Mouse (Mus musculus) liver, postnatal 0 days (tissue): ENCODE measurements at regions not wholly inside any gene's neighbourhood (a gene's known extent, or its start where the extent isn't known, plus 50 kb on each side); places are given as distances from the start of the nearest gene placed in this dataset.

Source experiments
- ATAC-seq: fragments of 200-750 bp; cut with Nextera tagmentation; 2 replicates; pipeline ENCODE4 v1.8.0; 2017; ENCODE audit warnings: mild to moderate bottlenecking, moderate library complexity
- DNase-seq: peaks from one replicate; pipeline ENCODE4 v3.0.0-alpha.2; 2016
- H3K27ac ChIP-seq: fragments of 300-500 bp; sonication (generic); 2 replicates; pipeline ENCODE4 v1.5.1; 2014; ENCODE audit warnings: antibody characterized with exemption, moderate library complexity, mild to moderate bottlenecking, low read depth
- H3K27me3 ChIP-seq: fragments of 300-500 bp; sonication (generic); 2 replicates; pipeline ENCODE4 v1.6.1; 2014; ENCODE audit warnings: low read length, control low read depth, mixed read lengths; ENCODE audit not compliant: insufficient read depth
- H3K36me3 ChIP-seq: fragments of 300-500 bp; sonication (generic); replicated peaks from 2 replicates; pipeline ENCODE4 v1.6.1; 2014; ENCODE audit warnings: mild to moderate bottlenecking, control low read depth, low read length, moderate library complexity, mixed read lengths; ENCODE audit not compliant: insufficient read depth
- H3K4me1 ChIP-seq: fragments of 300-500 bp; sonication (generic); 2 replicates; pipeline ENCODE4 v1.6.1; 2014; ENCODE audit warnings: antibody characterized with exemption, mild to moderate bottlenecking, control low read depth; ENCODE audit not compliant: insufficient read depth
- H3K4me2 ChIP-seq: fragments of 300-500 bp; sonication (generic); 2 replicates; pipeline ENCODE4 v1.6.1; 2014; ENCODE audit warnings: low read depth, mild to moderate bottlenecking, low read length, moderate library complexity, mixed read lengths
- H3K4me3 ChIP-seq: fragments of 300-500 bp; sonication (generic); 2 replicates; pipeline ENCODE4 v1.5.1; 2014; ENCODE audit warnings: low read depth, low read length
- H3K9ac ChIP-seq: fragments of 300-500 bp; sonication (generic); replicated peaks from 2 replicates; pipeline ENCODE4 v1.6.1; 2014; ENCODE audit warnings: mild to moderate bottlenecking, moderate library complexity
- H3K9me3 ChIP-seq: fragments of 300-500 bp; sonication (generic); 2 replicates; pipeline ENCODE4 v1.6.1; 2016; ENCODE audit warnings: mild to moderate bottlenecking, control low read depth, low read length, mixed read lengths
- CTCF ChIP-seq: sonication (generic); IDR thresholded peaks from 2 replicates; pipeline ENCODE4 v1.5.1; 2016; ENCODE audit warnings: antibody characterized with exemption, low read depth
- EP300 ChIP-seq: IDR thresholded peaks from 2 replicates; pipeline ENCODE4 v1.6.1; 2016; ENCODE audit warnings: antibody characterized with exemption, low read depth, mild to moderate bottlenecking
- WGBS: fragments of 180-500 bp; shearing (Covaris S2); extraction: QIAGEN DNeasy Blood & Tissue Kit; methylation state at CpG from one replicate; pipeline ENCODE4 v1.1.7; 2014; ENCODE audit not compliant: insufficient replicate concordance; 5-methylcytosine and 5-hydroxymethylcytosine counted together

DNA sequence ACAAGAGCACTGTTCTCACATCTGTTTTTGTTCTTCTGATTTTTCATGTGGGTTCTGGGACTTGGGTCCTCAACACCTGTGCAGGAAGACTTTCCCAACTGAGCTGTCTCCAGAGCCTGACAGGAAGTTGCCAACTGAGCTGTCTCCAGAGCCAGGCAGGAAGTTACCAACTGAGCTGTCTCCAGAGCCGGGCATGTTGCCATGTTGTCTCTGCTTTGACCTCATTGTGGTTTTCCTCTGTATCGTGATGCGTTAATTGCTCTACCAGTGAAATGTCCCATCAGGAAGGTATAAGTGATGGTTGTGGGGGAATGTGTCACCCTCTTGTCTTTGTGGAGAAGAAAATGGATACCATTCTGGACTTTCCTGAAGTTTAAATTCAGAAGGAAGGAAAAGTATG is 54.4 kb upstream of the Olfm4 start:
- 48% methylated on average over 3 of the region's 3 CpGs for WGBS
- TF ChIP-seq CTCF (no peak), EP300 (no peak)
- ATAC-seq (no peak), DNase-seq (no peak)
- Histone ChIP-seq H3K9ac (no peak overlapping the region), H3K4me1 (no peaks in the 10 kb centered on the region), H3K36me3 (no peaks in the 10 kb centered on the region), H3K27ac (no peak overlapping the region), H3K4me2 (no peak overlapping the region), H3K27me3 (no peaks in the 10 kb centered on the region), H3K9me3 (no peaks in the 10 kb centered on the region), H3K4me3 (no peak overlapping the region)

DNA sequence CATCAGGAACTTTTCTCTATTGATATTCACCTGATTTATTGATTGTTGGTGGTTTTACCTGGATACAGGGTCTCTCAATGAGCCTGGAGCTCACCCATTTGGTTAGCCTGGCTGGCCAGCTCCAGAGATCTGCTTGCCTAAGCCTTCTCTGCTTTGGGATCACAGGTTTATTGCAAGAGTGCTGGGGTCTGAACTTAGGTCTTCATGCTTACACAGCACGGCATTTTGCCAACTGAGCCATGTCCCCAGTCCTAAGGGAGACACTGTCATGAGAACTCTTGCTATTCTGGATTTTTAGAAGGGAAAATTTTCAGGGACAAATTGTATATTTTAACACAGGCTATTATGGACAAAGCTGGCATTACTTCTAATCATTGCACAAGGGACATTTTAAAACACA is 56.7 kb upstream of the Olfm4 start:
- ATAC-seq (no peak), DNase-seq (no peak)
- Histone ChIP-seq H3K4me2 (no peak overlapping the region), H3K4me1 (no peaks in the 10 kb centered on the region), H3K27me3 (no peaks in the 10 kb centered on the region), H3K36me3 (no peaks in the 10 kb centered on the region), H3K9ac (no peak overlapping the region), H3K9me3 (no peaks in the 10 kb centered on the region), H3K27ac (no peak overlapping the region), H3K4me3 (no peak overlapping the region)
- 56% methylated on average over 1 of the region's 1 CpGs for WGBS
- TF ChIP-seq CTCF: no peak
- no peak for TF ChIP-seq EP300

DNA sequence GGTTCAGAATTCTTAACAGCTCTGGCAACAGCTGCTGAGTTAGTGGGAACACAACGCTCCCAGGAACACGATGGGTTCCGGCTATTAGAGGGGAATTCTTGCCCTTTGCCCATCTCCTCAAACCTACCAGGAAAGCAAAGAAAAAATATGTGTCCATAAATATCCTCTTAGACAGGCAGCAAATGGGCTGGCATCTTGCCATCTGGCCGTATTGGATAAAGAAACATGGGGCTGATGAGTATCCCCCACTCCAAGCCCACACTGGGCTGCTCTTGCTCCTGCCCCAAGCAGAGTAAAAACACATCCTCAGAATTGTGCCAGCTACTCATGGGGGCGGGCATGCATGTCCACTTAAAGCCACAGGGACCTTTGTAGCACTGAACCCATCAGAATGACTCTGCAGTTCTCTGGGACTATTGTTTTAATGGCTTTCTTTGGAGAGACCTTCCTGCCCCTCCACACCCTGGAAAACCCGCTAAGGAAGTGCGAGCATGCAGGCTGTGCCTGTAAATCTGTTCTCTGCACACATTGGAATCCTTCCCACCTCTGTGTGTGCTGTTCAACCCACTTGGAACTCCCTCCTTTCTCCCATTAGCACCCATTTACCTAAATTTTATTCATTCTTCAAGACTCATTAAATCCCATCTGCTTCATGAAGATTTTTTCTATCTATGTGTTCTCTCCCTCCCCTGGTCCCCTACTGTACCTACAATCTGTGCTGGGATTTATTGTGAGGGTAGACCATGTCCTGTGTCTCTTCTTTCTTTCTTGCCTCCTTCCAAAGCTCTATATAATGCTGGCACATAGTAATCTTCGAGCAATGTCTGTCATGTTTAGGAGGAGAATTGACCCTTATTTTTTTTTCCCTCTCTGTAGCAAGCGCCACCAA is 66.7 kb upstream of the Olfm4 start:
- ATAC-seq: no peak
- TF ChIP-seq CTCF (no peak), EP300 (no peak)

DNA sequence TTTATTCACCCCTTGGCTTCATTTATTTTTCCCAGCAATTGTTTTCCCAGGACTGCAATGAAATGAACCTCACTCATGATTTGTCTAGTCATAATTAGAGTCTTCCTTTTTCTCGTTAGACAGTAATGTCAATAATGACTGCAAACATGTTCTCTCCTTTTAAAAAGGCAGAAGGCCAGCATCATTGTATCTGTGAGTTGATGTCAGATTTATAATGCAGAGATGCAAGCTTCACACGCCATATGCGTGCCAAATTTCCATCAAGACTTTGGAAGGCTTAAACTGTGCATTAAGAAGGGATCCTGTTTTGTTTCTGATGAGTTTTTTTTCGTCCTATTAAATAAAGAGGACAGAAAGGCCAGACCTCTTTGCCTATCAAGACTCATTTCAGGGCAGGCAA is 68.9 kb upstream of the Olfm4 start:
- no peak for TF ChIP-seq CTCF
- no peak for TF ChIP-seq EP300
- no peak overlapping the region for H3K9ac ChIP-seq
- DNase-seq (no peak), ATAC-seq (no peak)
- H3K4me1 ChIP-seq: no peaks in the 10 kb centered on the region
- H3K27me3 ChIP-seq: no peaks in the 10 kb centered on the region
- H3K27ac ChIP-seq: no peak overlapping the region
- WGBS: 77% methylated on average over 4 of the region's 4 CpGs
- no peaks in the 10 kb centered on the region for H3K9me3 ChIP-seq
- no peaks in the 10 kb centered on the region for H3K36me3 ChIP-seq
- H3K4me3 ChIP-seq: no peak overlapping the region
- H3K4me2 ChIP-seq: no peak overlapping the region

More for the DNA sequence above, 66.7 kb upstream of the Olfm4 start:
- H3K36me3 ChIP-seq: no peaks in the 10 kb centered on the region
- H3K4me1 ChIP-seq: no peaks in the 10 kb centered on the region
- no peak overlapping the region for H3K4me3 ChIP-seq
- H3K9me3 ChIP-seq: no peaks in the 10 kb centered on the region
- no peak overlapping the region for H3K27ac ChIP-seq
- no peak overlapping the region for H3K9ac ChIP-seq
- WGBS: 64% methylated on average over 9 of the region's 9 CpGs
- DNase-seq: no peak
- H3K27me3 ChIP-seq: no peaks in the 10 kb centered on the region
- H3K4me2 ChIP-seq: no peak overlapping the region

DNA sequence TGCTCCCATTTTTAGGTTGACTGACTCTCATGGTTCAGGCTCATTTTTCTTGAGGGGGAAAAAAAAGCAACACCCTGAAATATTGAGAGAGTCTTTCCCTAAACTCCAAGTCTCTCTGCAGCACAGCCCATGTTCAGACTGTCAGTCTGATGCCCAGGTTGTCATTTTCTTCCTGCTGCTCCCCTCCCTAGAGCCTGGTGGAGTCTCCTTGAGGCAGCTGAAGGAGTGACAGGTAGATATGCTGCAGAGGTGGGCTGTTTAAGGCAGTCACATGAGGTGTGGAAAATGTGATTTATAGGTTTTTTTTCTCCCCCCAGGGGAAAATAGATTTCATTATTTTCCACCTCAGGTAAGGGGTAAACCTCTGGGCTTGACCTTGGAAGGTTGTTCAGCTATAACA is 70.6 kb upstream of the Olfm4 start:
- Histone ChIP-seq H3K4me3 (no peak overlapping the region), H3K9ac (no peak overlapping the region), H3K4me1 (no peaks in the 10 kb centered on the region), H3K27me3 (no peaks in the 10 kb centered on the region), H3K9me3 (no peaks in the 10 kb centered on the region), H3K36me3 (no peaks in the 10 kb centered on the region), H3K27ac (no peak overlapping the region), H3K4me2 (no peak overlapping the region)
- TF ChIP-seq CTCF (no peak), EP300 (no peak)
- ATAC-seq: no peak
- DNase-seq: no peak

GRCm38 (mm10) chr14:79912610-79913009 is 71.3 kb upstream of the Olfm4 start:
- WGBS: 44% methylated on average over 4 of the region's 4 CpGs
- Histone ChIP-seq H3K4me1 (no peaks in the 10 kb centered on the region), H3K9me3 (no peaks in the 10 kb centered on the region), H3K27ac (no peak overlapping the region), H3K4me2 (no peak overlapping the region), H3K27me3 (no peaks in the 10 kb centered on the region), H3K4me3 (no peak overlapping the region), H3K9ac (no peak overlapping the region), H3K36me3 (no peaks in the 10 kb centered on the region)
- peak; percentile 18 for DNase-seq
- TF ChIP-seq EP300 (no peak), CTCF (peak; percentile 58)
- no peak for ATAC-seq
